Mouse (Mus musculus) B cell, adult (primary cell): Measurements from ENCODE around the gene Primpol. TPM values are rescaled to one million over a fixed set of nuclear protein-coding genes. Genes with fewer than 3 reads are reported as not detected.

Source experiments
- total RNA-seq: library from RNA; stranded (reverse); gene quantifications from 4 replicates; pipeline ENCODE4 v1.2.4, GENCODE M21; 2023; ENCODE audit not compliant: inconsistent age

The Primpol gene
- total RNA-seq = 27.2 to 37.1 TPM (median 33.5 TPM) in 4 replicates

GRCm38 (mm10) chr8:46616879-46617689 lies at the start of gene Primpol, which contains the start of gene Casp3:
Gene Primpol, minus strand, starts transcription at chr8:46617212.
Gene Casp3, plus strand, starts transcription at chr8:46617291.

GRCm38 (mm10) chr8:46551615-46552440 lies 65.2 kb downstream of the Primpol start, which contains the start of gene Cenpu:
Gene Cenpu, plus strand, starts transcription at chr8:46552028.

Other genes with a start within 250 kb of the Primpol start
- 26.5 to 30.2 TPM (median 27.1 TPM) in 4 replicates for gene Acsl1, start 146.2 kb downstream of the Primpol start, total RNA-seq
- 5.3 to 11.1 TPM (median 9.3 TPM) in 4 replicates for gene Cenpu, start 65.2 kb downstream of the Primpol start, total RNA-seq
- 16.4 to 18.6 TPM (median 18.1 TPM) in 4 replicates for gene Casp3, start 79 bp upstream of the Primpol start, total RNA-seq
- 284 to 326 TPM (median 302 TPM) in 4 replicates for gene Irf2, start 122.5 kb upstream of the Primpol start, total RNA-seq